Mouse (Mus musculus) hindbrain, embryonic 12.5 days (tissue): ENCODE measurements at regions not wholly inside any gene's neighbourhood (a gene's known extent, or its start where the extent isn't known, plus 50 kb on each side); places are given as distances from the start of the nearest gene placed in this dataset.

ENCODE experiments used
- ATAC-seq: fragments of 200-750 bp; cut with Nextera tagmentation; 2 replicates; pipeline ENCODE4 v1.8.0; 2017; ENCODE audit warnings: moderate TSS enrichment; ENCODE audit not compliant: low FRiP score
- H3K27ac ChIP-seq: fragments of 300-500 bp; sonication (generic); 2 replicates; pipeline ENCODE4 v1.5.1; 2016; ENCODE audit warnings: mild to moderate bottlenecking
- H3K27me3 ChIP-seq: fragments of 300-500 bp; sonication (generic); 2 replicates; pipeline ENCODE4 v1.6.1; 2016; ENCODE audit warnings: mild to moderate bottlenecking
- H3K36me3 ChIP-seq: fragments of 300-500 bp; sonication (generic); 2 replicates; pipeline ENCODE4 v1.6.1; 2016; ENCODE audit warnings: mild to moderate bottlenecking
- H3K4me1 ChIP-seq: fragments of 300-500 bp; sonication (generic); 2 replicates; pipeline ENCODE4 v1.6.1; 2016
- H3K4me2 ChIP-seq: fragments of 300-500 bp; sonication (generic); replicated peaks from 2 replicates; pipeline ENCODE4 v1.6.1; 2016; ENCODE audit warnings: mild to moderate bottlenecking
- H3K4me3 ChIP-seq: fragments of 300-500 bp; sonication (generic); 2 replicates; pipeline ENCODE4 v1.5.1; 2016; ENCODE audit warnings: mild to moderate bottlenecking
- H3K9ac ChIP-seq: fragments of 300-500 bp; sonication (generic); 2 replicates; pipeline ENCODE4 v1.6.1; 2016; ENCODE audit warnings: mild to moderate bottlenecking, moderate library complexity
- H3K9me3 ChIP-seq: fragments of 300-500 bp; sonication (generic); replicated peaks from 2 replicates; pipeline ENCODE4 v1.6.1; 2016; ENCODE audit warnings: mild to moderate bottlenecking
- WGBS: fragments of 180-500 bp; shearing (Covaris S2); methylation state at CpG from one replicate; pipeline ENCODE4 v1.1.7; 2016; 5-methylcytosine and 5-hydroxymethylcytosine counted together

DNA sequence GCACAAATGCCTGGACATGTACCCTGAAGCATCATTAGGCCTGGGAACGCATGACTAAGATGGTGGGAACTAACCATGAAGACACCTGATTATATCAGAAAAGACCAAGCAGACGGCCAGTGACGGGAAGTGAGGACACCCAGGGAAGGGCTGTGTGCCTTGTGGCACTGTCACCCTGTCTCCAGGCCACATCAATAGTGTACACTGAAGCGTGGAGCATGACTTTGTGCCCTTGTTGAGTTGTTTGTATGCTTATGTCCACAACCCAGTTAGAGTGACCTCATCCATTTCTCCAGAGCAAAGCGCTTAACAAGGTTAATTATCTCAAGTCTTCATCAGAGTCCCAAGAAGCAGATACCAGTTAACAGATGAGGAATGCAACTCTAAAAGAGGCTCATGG is 96.8 kb upstream of the Cdkn3 start:
- H3K27me3 ChIP-seq = peaks cover 3% of the 10 kb centered on the region; the same call in 1 of the 2 replicates
- H3K9me3 ChIP-seq = no peaks in the 10 kb centered on the region
- no peak overlapping the region for H3K4me3 ChIP-seq
- WGBS = 77% methylated on average over 5 of the region's 5 CpGs
- no peaks in the 10 kb centered on the region for H3K36me3 ChIP-seq
- H3K4me1 ChIP-seq = peaks cover 15% of the 10 kb centered on the region
- no peak for ATAC-seq
- H3K4me2 ChIP-seq = no peak overlapping the region
- no peak overlapping the region for H3K27ac ChIP-seq
- H3K9ac ChIP-seq = no peak overlapping the region

DNA sequence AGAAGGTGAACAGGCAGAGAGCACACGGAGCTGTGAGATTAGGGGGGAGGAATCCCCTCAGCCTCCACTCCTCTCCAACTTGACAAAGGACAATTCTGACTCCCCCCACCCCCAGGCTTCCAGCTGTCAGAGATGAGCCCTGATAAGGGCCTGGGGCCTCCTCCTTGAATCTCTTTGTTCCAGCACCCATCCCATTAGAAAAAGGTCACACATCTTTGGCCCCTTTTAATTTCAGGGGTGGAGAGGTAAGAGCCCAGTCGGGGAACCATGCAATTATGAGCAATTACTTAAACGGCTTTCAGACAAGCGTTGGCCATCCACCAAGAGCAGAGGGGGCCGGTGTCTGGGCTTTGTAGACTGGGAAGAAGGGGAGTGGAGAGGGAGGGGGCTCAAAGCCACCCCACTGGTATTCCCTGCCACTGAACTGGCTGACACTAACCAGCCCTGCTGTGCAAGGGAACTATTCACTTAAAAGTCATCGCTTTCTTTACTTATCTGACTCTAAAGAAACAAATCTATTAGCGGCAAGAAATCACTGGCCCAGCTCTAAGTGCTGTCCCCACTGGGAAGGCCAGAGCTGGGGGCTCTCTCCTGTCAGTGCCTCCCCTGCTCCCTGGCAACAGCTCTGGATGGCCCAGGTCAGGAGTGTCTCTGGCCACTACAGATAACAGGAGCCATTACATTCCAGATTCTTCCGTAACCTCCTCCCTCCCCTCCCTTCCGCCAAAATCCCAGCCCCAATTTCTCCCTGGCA is 98.4 kb upstream of the Cdkn3 start:
- WGBS = 3% methylated on average over 9 of the region's 9 CpGs
- Histone ChIP-seq H3K9me3 (no peaks in the 10 kb centered on the region), H3K9ac (no peak overlapping the region), H3K4me3 (no peak overlapping the region), H3K27ac (no peak overlapping the region), H3K4me2 (0 out of 2 replicates have a peak overlapping the region, but pooled peaks have one; percentile 13), H3K36me3 (no peaks in the 10 kb centered on the region), H3K4me1 (peaks cover 15% of the 10 kb centered on the region), H3K27me3 (peaks cover 3% of the 10 kb centered on the region; the same call in 1 of the 2 replicates)
- ATAC-seq = peak; percentile 48; the same call in 1 of the 2 replicates

DNA sequence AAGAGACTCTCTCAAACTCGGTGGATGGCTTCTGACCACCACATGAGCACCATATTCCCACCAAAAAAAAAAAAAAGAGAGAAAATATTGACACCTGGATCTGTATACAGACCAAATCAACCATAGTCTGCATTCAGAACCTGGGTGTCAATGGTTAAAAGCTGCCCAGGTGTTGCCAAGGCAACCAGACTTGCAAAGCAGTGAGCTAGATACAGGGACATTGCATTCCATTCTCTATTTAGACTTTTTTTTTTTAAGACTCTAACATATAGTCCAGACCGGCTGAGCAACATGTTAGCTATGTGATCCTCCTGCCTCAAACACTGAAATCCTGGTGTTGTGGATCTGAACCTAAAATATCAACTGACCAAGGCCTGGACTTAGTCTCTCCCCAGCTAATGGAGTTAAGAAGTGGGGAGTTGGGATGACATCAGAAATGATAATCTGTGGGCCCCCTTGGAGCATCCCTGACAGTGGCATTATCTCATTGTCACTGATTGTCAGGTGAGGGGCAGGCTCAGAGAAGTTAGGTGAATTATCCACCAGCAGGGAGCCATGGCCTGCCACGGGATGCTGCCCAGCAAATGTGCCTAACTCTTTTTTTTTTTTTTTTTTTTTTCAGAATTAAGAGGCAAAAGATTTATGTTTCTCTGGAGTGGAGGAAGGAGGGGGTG is 99.1 kb upstream of the Cdkn3 start:
- Histone ChIP-seq H3K27me3 (peaks cover 3% of the 10 kb centered on the region; the same call in 1 of the 2 replicates), H3K9me3 (no peaks in the 10 kb centered on the region)
- no peak; the same call in 1 of the 2 replicates for ATAC-seq

DNA sequence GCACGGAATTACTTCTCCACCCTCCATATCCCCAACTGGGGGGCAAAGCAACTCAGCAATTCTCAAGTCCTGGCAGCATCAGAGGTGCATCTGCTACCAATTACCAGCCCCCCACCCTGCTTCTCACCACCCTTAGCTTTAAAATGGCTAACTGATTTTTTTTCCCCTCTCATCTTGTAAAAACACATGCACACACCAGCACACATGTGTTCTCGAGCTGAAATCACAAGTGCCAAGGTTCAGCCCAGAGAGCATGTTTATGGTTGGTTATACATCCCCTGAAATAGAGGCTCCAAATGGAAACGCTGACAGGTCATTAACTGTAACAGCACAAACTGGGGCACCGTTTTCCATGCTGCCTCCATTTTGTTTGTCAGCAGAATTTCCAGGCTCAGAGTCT is 101.0 kb upstream of the Cdkn3 start:
- Histone ChIP-seq H3K9me3 (no peaks in the 10 kb centered on the region), H3K4me1 (peaks cover 15% of the 10 kb centered on the region), H3K9ac (no peak overlapping the region), H3K27me3 (peaks cover 3% of the 10 kb centered on the region; the same call in 1 of the 2 replicates), H3K4me2 (no peak overlapping the region), H3K36me3 (no peaks in the 10 kb centered on the region), H3K4me3 (no peak overlapping the region), H3K27ac (no peak overlapping the region)
- ATAC-seq = no peak
- 62% methylated on average over 4 of the region's 4 CpGs for WGBS

More for the DNA sequence above, 99.1 kb upstream of the Cdkn3 start:
- H3K36me3 ChIP-seq = no peaks in the 10 kb centered on the region
- H3K4me3 ChIP-seq = no peak overlapping the region
- H3K4me2 ChIP-seq = no peak overlapping the region
- H3K9ac ChIP-seq = no peak overlapping the region
- WGBS = 26% methylated on average over 3 of the region's 3 CpGs
- H3K27ac ChIP-seq = no peak overlapping the region
- H3K4me1 ChIP-seq = peaks cover 15% of the 10 kb centered on the region

DNA sequence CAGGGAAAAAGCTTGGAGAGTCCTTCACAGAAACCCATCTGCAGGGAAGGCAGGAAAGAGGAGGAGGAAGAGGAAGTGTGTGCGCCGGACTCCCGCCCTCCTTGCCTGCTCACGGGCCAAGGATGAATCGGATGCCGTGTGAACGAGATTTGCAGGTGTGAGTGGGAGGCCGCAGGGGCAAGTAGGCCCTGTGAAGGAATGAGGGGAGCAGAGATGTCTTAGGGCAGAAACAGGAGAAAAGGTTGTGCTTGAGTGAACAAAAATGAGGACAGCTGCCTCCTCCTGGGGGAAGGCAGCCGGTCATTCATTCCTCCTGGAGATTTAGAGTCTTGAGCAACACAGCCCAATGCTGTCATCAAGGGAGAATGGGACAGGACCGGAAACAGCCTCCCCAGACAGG is 104.1 kb upstream of the Cdkn3 start:
- Histone ChIP-seq H3K9me3 (no peaks in the 10 kb centered on the region), H3K4me1 (peaks cover 4% of the 10 kb centered on the region; the same call in 1 of the 2 replicates), H3K36me3 (no peaks in the 10 kb centered on the region), H3K9ac (no peak overlapping the region), H3K4me3 (no peak overlapping the region), H3K4me2 (no peak overlapping the region), H3K27me3 (peaks cover 7% of the 10 kb centered on the region; the same call in 1 of the 2 replicates), H3K27ac (no peak overlapping the region)
- no peak for ATAC-seq
- 79% methylated on average over 10 of the region's 10 CpGs for WGBS

DNA sequence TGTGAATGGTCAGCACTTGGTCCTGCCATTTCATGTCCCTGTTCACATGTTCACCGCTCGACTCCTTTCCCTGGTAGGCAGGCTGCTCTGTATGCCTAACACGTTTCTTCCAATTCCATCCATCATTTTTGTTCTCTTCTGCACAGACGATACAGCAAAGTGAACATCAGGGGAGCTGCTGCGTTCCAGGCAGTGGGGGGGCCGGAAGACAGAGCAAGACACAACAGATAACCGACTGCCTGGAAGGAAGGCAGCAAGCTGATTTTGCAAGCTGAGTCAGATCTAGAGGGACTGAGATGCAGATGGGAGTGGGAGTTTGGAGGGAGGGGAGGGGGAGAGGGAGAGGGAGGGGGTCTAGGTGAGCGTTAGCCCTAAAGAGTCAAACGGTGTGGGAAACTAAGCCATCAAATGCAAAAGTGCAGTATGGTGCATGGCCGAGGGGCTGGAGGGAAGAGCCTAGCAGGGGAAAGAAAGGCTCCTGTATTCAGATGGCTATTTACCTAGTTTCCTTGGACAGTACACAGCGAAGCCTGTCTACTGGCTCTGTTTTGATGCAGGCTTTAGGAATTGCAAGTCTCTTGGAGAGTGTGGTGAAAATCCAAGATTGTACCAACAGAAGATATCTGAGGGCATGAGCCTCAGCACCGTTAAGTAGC is 112.9 kb upstream of the Cdkn3 start:
- Histone ChIP-seq H3K27me3 (no peaks in the 10 kb centered on the region), H3K9me3 (no peaks in the 10 kb centered on the region), H3K4me1 (peaks cover 7% of the 10 kb centered on the region; the same call in 1 of the 2 replicates), H3K4me2 (no peak overlapping the region), H3K36me3 (no peaks in the 10 kb centered on the region), H3K4me3 (no peak overlapping the region), H3K27ac (peak overlapping the region; percentile 40; the same call in 1 of the 2 replicates), H3K9ac (no peak overlapping the region)
- ATAC-seq = peak; percentile 68
- WGBS = 53% methylated on average over 12 of the region's 12 CpGs

DNA sequence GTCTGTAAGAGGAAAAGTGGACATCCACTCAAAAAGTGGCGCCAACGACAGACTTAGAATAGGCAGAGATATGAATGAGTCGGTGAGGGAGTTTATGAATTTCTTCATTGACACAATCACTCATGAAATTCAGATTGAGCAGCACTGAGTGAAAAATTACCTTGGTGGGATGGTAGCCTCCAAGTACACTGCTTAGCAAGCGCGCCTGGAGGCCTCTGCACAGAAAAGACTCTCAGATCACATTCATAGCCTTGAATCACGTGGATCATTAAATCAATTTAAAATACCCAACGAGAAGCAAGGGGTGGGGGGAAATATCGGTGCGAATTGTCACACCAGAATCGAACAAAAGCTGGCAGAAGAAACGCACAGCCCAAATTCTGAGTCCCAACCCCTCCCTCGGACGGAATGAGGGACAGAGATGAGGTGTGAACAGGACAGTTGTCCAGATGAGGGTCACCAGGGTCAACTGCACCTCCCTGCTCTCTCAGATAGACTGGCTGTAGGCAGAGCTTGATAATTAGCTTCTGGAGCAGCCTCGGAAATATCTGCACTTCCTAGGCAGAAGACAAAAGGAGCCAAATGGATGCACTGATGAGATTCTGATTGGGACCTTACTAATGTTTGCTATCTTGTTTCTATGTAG is 113.5 kb upstream of the Cdkn3 start:
- Histone ChIP-seq H3K4me3 (no peak overlapping the region), H3K27me3 (no peaks in the 10 kb centered on the region), H3K27ac (no peak overlapping the region), H3K9me3 (no peaks in the 10 kb centered on the region), H3K9ac (no peak overlapping the region), H3K36me3 (no peaks in the 10 kb centered on the region), H3K4me2 (no peak overlapping the region), H3K4me1 (peaks cover 7% of the 10 kb centered on the region; the same call in 1 of the 2 replicates)
- 66% methylated on average over 14 of the region's 14 CpGs for WGBS
- ATAC-seq = peak; percentile 16; the same call in 1 of the 2 replicates

DNA sequence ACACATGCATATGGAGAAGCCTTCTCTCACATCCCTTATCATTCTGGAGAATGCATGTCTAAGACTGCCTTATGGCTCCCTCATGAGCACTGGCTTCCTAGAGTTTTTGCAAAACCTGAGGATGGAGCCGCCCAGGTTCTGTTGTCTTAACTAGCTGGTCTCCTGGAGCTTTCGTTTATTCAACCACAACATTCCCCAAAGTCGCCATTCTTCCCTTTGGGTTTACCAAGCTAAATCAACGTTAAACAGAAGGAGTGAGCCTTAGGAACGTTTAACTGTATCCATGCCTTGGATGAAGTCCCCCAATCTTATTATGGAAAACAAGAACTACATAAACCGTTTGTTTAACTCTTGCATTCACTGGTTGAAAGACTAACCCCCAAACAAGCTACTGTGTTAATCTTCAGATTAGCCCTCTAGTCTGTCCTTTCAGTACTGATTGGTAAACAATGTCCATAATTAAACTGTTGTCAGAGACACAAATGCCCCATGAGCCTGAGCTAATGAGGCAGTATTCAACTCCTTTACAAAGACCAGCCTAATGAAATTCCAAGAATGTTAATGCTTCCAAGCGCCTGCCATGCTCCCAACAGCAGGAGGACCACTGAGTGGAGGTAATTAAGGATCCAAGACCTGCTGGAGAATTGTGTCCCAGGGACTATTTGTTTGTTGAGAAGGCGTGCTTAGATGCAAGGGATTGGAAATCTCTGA is 121.1 kb upstream of the Cdkn3 start:
- no peak overlapping the region for H3K9ac ChIP-seq
- no peak overlapping the region for H3K4me2 ChIP-seq
- peaks cover 4% of the 10 kb centered on the region for H3K4me1 ChIP-seq
- no peaks in the 10 kb centered on the region for H3K9me3 ChIP-seq
- no peak overlapping the region for H3K27ac ChIP-seq
- ATAC-seq = no peak
- H3K4me3 ChIP-seq = no peak overlapping the region
- 12% methylated on average over 8 of the region's 8 CpGs for WGBS
- H3K36me3 ChIP-seq = no peaks in the 10 kb centered on the region
- peaks cover 23% of the 10 kb centered on the region for H3K27me3 ChIP-seq

DNA sequence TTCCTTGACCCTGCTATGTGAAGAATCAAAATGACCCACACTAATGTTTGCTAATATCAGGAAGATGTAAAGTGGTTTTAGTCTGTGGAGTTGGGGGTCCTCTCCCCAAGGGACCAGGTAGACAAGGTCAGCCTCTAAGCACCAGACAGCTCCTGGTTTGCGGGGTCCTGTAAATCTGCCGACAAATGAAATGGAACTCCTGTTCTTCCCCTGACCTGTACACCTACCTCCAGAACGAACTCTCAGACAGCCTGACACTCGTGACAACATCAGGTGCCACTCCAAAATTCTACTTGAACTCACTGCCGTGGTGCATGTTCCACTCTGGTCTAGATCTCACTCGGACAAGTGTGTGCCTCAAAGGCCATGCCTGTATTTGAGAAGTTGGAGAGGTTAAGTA is 121.8 kb upstream of the Cdkn3 start:
- 89% methylated on average over 6 of the region's 6 CpGs for WGBS
- H3K9ac ChIP-seq = no peak overlapping the region
- no peaks in the 10 kb centered on the region for H3K9me3 ChIP-seq
- no peak overlapping the region for H3K27ac ChIP-seq
- H3K4me1 ChIP-seq = peaks cover 4% of the 10 kb centered on the region
- ATAC-seq = no peak
- no peaks in the 10 kb centered on the region for H3K36me3 ChIP-seq
- no peak overlapping the region for H3K4me3 ChIP-seq
- H3K27me3 ChIP-seq = peaks cover 23% of the 10 kb centered on the region
- no peak overlapping the region for H3K4me2 ChIP-seq

DNA sequence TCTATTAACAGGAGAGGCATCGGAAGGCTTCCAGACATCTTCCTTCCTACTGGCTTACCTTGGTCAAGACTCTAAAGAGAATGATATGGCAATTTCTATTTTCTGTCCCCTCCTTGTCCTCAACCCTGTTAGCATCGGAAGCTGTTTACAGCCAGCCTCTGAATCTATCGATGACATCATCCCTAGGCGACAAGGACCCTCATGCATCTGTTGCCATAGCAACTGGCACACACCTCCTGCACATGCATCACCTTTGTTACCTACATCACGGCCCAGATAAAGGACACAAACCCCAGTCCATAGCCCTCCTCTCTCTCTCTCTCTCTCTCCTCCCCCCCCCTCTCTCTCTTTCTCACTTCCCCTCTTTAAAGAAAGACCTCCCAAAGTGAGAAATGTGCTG is 123.1 kb upstream of the Cdkn3 start:
- Histone ChIP-seq H3K36me3 (no peaks in the 10 kb centered on the region), H3K27ac (no peak overlapping the region), H3K4me3 (no peak overlapping the region), H3K4me1 (peaks cover 4% of the 10 kb centered on the region), H3K9ac (no peak overlapping the region), H3K9me3 (no peaks in the 10 kb centered on the region), H3K4me2 (no peak overlapping the region), H3K27me3 (peaks cover 23% of the 10 kb centered on the region)
- WGBS = 76% methylated on average over 5 of the region's 5 CpGs
- 0 out of 2 replicates have a peak, but pooled peaks have one; percentile 48 for ATAC-seq

DNA sequence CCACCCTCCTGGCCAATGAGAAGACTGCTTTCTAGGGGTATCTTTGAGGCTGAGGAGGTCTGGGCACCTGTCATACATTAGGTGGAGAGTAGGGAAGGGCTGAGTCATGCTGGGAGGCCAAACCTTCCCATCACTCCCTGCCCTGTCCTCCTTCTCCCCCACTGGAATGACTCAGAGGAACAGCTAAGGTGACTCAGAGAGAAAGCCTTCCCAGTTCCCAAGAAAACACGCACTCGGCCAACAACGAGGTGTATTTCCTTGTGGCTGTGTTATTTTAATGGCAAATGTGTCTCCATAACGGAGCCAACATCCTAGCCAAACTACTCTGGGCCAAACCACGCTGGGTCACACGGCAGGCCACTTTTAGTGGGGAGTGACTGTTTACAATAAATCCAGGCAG is 124.0 kb upstream of the Cdkn3 start:
- peaks cover 23% of the 10 kb centered on the region for H3K27me3 ChIP-seq
- WGBS = 91% methylated on average over 6 of the region's 6 CpGs

More for the DNA sequence above, 124.0 kb upstream of the Cdkn3 start:
- Histone ChIP-seq H3K4me1 (peaks cover 4% of the 10 kb centered on the region), H3K9ac (no peak overlapping the region), H3K4me3 (no peak overlapping the region), H3K27ac (no peak overlapping the region), H3K4me2 (no peak overlapping the region), H3K9me3 (no peaks in the 10 kb centered on the region), H3K36me3 (no peaks in the 10 kb centered on the region)
- no peak for ATAC-seq
